Mouse (Mus musculus) stomach, postnatal 0 days (tissue): ENCODE data around the gene Spata1.

ENCODE experiments used
- CTCF ChIP-seq: IDR thresholded peaks from 2 replicates; pipeline ENCODE4 v1.5.1; 2016; ENCODE audit warnings: antibody characterized with exemption, low read depth, mild to moderate bottlenecking, moderate library complexity
- EP300 ChIP-seq: optimal IDR thresholded peaks from 2 replicates; pipeline ENCODE3; 2016; ENCODE audit warnings: antibody characterized with exemption

- no peak for TF ChIP-seq CTCF
- no peak for TF ChIP-seq EP300
These were observed 86.5 kb downstream of the Spata1 start for GRCm38 (mm10) chr3:146413016-146413415.
